Mouse (Mus musculus) right cerebral cortex, postnatal 10 days (tissue): ENCODE results near the gene Cacna2d4.

Experiments
- DNase-seq, 2 experiments: peaks; one replicate each; pipeline ENCODE4 v3.0.0; 2021; ENCODE audit warnings: low spot score in 2 of 2

Cacna2d4 gene

GRCm38 (mm10) chr6:119236241-119236640, at the start of gene Cacna2d4:
Cacna2d4 (plus strand) TSS chr6:119236526.
- no peak for DNase-seq

GRCm38 (mm10) chr6:119186658-119187057, 49.7 kb upstream of the Cacna2d4 start:
- peak in 1 of 2 experiments; percentile 39 for DNase-seq

GRCm38 (mm10) chr6:119187631-119188030, 48.7 kb upstream of the Cacna2d4 start:
- no peak for DNase-seq

- no peak for DNase-seq
Observed at GRCm38 (mm10) chr6:119191478-119191877, 44.8 kb upstream of the Cacna2d4 start.

GRCm38 (mm10) chr6:119193571-119194154, 42.7 kb upstream of the Cacna2d4 start:
- no peak for DNase-seq

GRCm38 (mm10) chr6:119194161-119194560, 42.2 kb upstream of the Cacna2d4 start:
- no peak for DNase-seq

- no peak for DNase-seq
Observed at GRCm38 (mm10) chr6:119194601-119195000, 41.7 kb upstream of the Cacna2d4 start.

GRCm38 (mm10) chr6:119196382-119197305, 39.7 kb upstream of the Cacna2d4 start, which contains the start of gene Cacna1c:
Cacna1c (minus strand) TSS chr6:119196418.
- no peak for DNase-seq

GRCm38 (mm10) chr6:119198534-119199273, 37.6 kb upstream of the Cacna2d4 start:
- DNase-seq: no peak

- DNase-seq: no peak
Observed at GRCm38 (mm10) chr6:119199274-119199879, 36.9 kb upstream of the Cacna2d4 start.

GRCm38 (mm10) chr6:119200362-119200761, 36.0 kb upstream of the Cacna2d4 start:
- no peak for DNase-seq

GRCm38 (mm10) chr6:119201575-119201974, 34.8 kb upstream of the Cacna2d4 start:
- peak in 1 of 2 experiments; percentile 15 for DNase-seq

- peak in 1 of 2 experiments; percentile 10 for DNase-seq
Observed at GRCm38 (mm10) chr6:119204286-119204685, 32.0 kb upstream of the Cacna2d4 start.

- DNase-seq: peak in 1 of 2 experiments; percentile 10
Observed at GRCm38 (mm10) chr6:119204915-119205314, 31.4 kb upstream of the Cacna2d4 start.

GRCm38 (mm10) chr6:119206006-119206405, 30.3 kb upstream of the Cacna2d4 start:
- peak in 1 of 2 experiments; percentile 9 for DNase-seq

- DNase-seq: peak; percentile 15
Observed at GRCm38 (mm10) chr6:119213375-119213774, 23.0 kb upstream of the Cacna2d4 start.

GRCm38 (mm10) chr6:119214190-119214589, 22.1 kb upstream of the Cacna2d4 start:
- DNase-seq: peak; percentile 15 to 25

- peak; percentile 21 to 27 for DNase-seq
Observed at GRCm38 (mm10) chr6:119215040-119215613, 21.2 kb upstream of the Cacna2d4 start.

- peak; percentile 18 to 26 for DNase-seq
Observed at GRCm38 (mm10) chr6:119217661-119218060, 18.7 kb upstream of the Cacna2d4 start.

- DNase-seq: peak; percentile 17 to 19
Observed at GRCm38 (mm10) chr6:119218591-119218990, 17.7 kb upstream of the Cacna2d4 start.

- peak; percentile 29 to 30 for DNase-seq
Observed at GRCm38 (mm10) chr6:119219237-119219870, 17.0 kb upstream of the Cacna2d4 start.
